Mouse (Mus musculus) left cerebral cortex, postnatal 36 days (tissue): ENCODE measurements around the gene Mrps2. TPM values are rescaled to one million over a fixed set of nuclear protein-coding genes. Genes with fewer than 3 reads are reported as not detected.
A peak's percentile ranks its signal among the peaks of the same experiment; 100 is the strongest.
"Not testable (repeated sequence)": the region's sequence is repeated elsewhere in the genome, so short reads cannot be mapped to it uniquely, and the experiment has no call there.

Experiments
- DNase-seq, 2 experiments: peaks; one replicate each; pipeline ENCODE4 v3.0.0; 2021 to 2022; ENCODE audit warnings: low spot score in 2 of 2, mixed read lengths in 1 of 2
- intact Hi-C: fragments of 180-260 bp; cut with DNase I; formaldehyde crosslinking; loops from one replicate; pipeline ENCODE4 v1.15.1; 2025
- total RNA-seq, 2 experiments: library from RNA; stranded (reverse); gene quantifications; 2 replicates each; pipeline ENCODE4 v1.2.3; 2021

Gene Mrps2
- total RNA-seq, 2 experiments from 2014 or later: 35.4 to 39.0 TPM

DNA sequence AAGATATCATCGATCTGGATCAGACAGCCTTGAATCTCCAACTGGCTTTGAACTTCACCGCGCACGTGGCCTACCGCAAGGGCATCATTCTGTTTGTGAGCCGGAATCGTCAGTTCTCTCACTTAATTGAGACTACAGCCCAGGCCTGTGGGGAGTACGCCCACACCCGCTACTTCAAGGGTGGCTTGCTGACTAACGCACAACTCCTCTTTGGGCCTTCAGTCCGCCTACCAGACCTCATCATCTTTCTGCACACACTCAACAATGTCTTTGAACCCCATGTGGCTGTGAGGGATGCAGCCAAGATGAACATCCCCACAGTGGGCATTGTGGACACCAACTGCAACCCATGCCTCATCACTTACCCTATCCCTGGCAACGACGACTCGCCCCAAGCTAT is 1.6 kb downstream of the Mrps2 start:
- no peak for DNase-seq
- intact Hi-C loops: loop anchor here (5.0 kb wide), 1 partner anchor 702 kb away; no protein-coding TSS in a partner anchor

DNA sequence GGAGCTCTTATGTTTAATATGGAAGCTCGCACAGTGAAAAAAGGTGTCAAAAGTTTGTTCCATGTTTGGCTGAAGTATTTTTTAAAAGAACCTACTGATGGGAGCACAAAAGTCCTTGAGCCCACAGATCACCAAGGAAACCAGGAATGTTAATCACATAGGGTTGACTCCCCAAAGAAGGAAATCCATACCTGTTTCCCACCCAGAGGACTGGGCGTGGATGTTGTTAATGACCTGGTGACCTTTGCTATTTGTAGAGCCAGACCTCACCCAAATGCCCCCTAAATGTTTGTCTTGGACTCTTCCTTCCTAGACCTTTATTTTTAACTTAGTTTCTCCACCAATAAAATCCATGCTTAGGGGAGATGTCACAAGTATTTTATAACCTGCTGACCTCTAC is 2.7 kb downstream of the Mrps2 start:
- DNase-seq: no peak
- intact Hi-C loops: no loop called here

DNA sequence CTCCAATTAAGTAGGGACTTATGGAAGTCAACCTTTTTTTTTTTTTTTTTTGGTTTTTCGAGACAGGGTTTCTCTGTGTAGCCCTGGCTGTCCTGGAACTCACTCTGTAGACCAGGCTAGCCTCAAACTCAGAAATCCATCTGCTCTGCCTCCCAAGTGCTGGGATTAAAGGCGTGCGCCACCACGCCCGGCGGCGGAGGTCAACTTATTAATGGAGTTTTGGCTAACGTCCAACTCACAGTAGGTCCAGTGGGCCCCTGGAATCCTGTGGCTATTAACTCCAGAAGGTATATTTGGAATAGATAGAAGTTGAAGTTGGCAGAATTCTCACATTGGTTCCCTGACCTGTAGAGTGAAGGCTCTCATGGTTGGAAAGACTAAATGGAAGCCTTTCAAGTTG is 4.1 kb downstream of the Mrps2 start:
- DNase-seq, intact Hi-C loops: not testable (repeated sequence)

DNA sequence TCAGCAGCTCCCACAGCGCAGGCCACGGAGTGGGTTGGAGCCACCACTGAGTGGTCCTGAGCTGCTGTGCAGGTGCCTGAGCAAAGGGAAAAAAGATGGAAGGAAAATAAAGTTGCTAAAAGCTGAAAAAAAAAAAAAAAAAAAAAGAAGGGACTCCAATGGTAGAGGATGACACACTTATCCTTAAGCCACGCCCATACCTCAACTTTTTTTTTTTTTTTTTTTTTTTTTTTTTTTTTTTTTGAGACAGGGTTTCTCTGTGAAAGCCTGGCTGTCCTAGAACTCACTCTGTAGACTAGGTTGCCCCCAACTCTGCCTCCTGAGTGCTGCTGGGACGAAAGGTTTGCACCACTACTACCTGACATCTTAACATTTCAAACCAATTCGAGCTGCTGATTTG is 10.1 kb downstream of the Mrps2 start:
- DNase-seq, intact Hi-C loops: not testable (repeated sequence)

DNA sequence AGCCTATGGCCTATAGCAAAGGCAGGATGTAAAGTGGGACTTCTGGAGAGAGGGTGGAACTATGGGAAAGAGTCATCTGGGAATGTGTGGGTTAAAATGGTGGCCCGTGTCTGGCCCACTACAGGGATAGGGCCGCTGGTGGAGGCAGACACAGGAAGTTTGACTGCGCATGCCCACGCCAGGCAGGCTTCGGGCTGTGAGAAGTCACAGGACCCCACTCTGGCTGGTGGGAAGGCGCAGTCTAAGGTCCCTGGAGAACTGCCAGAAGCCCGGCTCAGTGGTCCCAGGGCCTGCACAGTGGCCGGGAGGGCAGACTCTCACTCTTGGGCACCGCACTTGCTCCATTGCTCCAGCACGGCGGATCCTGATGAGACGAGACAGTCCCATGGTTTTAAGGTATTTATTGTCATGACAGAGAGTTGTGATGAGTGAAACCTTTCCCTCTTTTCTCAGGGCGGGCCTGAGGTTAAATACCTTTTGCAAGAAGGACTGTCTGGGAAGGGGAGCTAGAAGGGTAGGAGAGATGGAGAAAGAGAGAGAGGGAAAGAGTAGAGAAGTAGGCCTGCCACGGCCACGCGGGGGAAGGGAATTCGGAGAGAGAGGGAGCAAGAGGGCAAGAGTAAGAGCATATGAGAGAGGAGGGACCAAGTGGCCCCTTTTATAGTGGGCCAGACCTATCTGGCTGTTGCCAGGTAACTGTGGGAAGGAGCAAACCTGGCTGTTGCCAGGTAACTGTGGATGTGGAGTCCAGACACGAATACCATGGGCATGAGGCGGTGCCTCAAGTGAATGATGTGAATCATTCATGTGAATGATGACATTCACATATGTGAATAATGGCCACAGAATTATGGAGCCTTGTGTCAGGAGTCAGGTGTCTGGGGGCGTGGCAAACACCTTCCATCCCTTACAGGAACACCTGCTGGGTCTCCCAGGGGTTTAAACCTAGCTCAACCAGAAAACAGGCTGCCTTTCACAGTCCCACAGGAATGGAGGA is 11.6 kb downstream of the Mrps2 start:
- DNase-seq: no peak
- intact Hi-C loops: no loop called here

DNA sequence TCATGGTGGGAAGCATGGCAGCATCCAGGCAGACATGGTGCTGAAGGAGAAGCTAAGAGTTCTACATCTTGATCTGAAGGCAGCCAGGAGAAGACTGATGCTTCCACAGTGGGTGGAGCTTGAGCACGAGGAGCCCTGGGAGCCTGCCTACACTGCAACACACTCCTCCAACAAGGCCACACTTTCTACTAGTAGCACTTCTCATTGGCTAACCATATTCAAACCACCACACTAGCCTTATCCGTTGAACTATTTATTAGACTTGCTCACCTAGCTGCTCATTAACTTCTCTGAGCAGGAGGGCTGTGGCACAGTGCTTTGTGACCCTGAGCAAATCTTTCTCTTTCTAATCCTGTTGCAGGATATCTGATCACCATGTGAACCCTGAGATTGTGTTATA is 16.0 kb downstream of the Mrps2 start:
- intact Hi-C loops: no loop called here
- no peak for DNase-seq

DNA sequence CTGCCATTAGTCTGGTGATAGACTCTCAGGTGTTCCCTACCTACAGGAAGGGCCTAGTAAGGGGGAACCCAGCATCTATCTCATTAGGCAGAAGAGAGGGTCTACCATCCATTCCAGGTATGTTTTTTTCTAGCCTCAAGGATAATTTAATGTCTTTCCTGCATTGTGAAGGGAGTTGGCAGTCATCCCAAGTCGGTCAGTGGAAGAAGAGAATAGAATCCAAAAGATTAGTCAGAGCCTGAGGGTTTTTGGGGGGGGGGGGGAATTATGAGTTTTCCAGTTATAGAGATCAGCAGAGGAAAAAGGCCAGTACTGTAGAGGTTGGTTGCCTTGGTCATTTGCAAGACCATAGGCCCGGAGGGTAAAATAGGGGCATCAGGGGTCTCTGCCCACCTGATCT is 26.7 kb downstream of the Mrps2 start:
- intact Hi-C loops: no loop called here
- no peak for DNase-seq

DNA sequence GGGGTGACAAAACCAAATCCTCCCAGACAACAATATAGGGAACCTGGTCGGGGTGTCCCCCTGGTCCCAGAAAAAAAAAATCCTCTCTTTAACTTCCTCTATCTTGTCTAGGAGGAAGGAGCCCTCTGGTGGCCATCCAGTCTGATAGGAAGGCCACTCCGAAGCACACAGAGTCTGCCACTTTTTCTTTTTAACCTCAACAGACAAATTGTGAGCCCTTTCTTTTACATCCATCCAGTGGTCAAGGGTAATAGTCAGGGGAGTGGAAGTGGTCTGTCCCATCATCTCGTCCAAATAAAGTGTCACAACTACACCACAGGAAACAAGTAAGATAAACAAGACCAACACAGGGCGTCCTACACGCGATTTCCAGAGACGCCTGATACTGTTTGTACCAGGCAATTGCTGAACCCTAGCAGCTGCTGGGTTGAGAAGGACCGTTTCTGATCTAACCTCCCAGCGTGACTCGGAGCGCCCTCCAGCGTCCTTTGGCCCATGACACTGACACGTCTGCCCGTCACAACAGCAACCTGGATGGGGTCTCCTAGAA is 27.4 kb downstream of the Mrps2 start:
- DNase-seq: no peak
- intact Hi-C loops: no loop called here

DNA sequence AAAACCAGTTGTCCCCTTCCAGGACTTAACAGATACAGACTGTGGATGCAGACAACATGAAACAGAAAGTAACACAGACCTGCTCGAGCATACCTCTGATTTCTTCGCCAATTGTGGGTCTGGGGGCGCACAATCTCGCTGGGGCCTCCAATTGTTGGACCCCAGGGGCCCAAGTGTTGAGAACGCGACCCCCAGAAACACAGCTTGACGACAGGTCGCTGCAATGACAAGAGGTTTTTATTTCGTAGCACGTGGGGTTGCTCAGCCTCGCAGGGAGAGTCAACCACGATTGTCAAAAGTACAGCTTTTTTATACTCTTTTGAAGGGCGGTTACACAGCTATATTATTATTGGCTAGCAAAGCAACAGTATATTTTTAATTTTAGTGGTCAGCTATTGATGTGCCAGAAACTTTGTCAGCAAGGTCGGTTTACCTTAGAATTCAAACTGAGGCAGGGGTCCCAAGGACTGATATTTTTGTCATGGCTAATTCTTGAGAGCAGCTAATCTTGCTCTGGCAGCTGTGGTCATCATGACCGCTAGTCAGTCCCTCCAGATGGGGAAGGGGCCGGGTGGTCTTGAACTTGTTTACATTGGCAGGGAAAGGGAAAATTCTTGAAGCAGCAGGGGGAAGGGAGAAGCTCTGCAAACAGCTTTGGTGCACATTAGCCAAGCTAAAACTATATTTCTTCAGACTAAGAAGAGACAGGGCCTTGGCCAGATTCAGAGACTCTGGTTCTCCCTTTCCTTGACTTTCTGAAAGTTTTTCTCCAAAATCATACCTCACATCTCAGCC is 28.1 kb downstream of the Mrps2 start:
- intact Hi-C loops: no loop called here
- no peak for DNase-seq

DNA sequence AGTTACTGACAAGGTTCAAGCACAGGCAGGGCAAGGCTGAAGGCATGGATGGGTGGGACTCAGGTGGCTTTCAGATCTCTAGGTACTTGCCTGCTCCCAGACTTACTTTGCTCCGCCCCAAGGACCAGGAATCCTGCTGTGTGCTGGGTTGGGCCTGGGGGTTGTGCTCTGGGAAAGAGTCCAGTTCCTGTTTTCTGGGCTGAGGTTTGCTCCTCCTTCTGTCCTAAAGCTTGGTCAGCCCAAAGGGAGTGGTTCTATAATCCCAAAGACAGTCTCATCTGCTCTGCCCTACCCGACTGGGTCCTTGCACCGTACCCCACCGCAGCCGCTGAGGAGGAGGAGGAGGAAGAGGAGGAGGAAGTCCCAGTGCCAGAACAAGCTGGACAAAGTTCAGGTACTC is 28.8 kb downstream of the Mrps2 start, which contains the start of gene Gbgt1:
TSS of gene Gbgt1 (plus strand) at position 221 of the 400 bp plus-strand sequence.
- intact Hi-C loops: no loop called here
- DNase-seq: no peak

DNA sequence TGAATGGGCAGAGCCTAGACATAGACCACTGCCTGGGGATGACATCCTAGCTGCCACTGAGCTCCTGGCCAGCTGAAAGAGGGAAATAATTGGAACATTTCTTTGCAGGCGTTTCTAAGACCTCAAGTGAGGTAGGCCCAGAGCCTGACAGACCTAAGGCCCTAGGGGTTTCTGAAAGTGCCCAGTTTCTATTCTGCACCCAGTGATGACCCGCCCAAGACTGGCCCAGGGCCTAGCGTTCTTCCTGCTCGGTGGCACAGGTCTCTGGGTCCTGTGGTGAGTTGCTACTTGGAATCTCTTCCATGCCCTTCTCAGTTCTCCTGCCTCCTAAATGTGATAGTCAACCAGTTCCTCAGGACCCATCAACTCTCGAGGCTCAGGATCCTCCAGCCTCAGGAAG is 29.7 kb downstream of the Mrps2 start:
- no peak for DNase-seq
- intact Hi-C loops: no loop called here

DNA sequence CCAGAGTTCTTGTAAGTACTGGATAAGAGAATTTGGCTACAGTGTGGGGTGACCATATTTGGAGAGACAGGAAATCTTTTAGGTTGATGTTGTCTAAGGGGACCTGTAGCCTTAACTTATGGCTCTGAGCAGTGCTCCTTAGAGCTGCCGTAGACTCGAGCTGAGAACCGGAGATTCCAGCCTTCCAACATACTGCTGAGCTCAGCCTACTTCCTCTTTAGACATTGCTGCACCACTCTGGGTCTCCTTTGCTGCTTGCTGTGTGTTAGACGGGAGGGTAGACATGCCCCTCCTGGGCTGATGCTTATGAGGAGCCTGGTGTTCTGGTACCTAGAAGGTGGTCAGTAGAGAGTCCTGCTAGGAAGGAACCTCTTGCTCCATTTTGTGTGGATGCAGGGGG is 30.6 kb downstream of the Mrps2 start:
- intact Hi-C loops: no loop called here
- no peak for DNase-seq

DNA sequence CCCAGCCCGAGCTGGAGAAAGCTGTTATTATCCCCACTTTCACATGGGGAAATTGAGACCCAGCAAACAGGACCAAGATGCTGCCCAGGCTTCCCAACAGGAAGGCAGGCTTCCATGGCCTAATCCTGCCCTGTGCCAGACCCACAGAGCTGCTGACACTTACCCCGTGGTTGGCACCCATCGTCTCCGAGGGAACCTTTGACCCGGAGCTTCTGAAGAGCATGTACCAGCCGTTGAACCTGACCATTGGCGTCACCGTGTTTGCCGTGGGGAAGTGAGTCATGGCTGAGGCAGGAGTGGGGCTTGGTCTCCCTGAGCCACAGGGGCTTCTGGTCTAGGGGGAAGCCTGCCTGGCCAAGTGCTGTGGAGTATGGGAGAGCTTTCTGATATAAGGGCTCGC is 35.1 kb downstream of the Mrps2 start:
- intact Hi-C loops: no loop called here
- DNase-seq: no peak

DNA sequence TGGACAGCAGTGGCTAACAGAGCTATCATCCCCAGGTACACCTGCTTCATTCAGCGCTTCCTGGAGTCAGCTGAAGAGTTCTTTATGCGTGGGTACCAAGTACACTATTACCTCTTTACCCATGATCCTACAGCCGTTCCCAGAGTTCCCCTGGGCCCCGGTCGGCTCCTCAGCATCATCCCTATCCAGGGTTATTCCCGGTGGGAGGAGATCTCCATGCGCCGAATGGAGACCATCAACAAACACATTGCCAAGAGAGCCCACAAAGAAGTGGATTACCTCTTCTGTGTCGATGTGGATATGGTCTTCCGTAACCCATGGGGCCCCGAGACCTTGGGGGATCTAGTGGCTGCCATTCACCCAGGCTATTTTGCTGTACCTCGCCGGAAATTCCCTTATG is 36.8 kb downstream of the Mrps2 start:
- no peak for DNase-seq
- intact Hi-C loops: no loop called here

DNA sequence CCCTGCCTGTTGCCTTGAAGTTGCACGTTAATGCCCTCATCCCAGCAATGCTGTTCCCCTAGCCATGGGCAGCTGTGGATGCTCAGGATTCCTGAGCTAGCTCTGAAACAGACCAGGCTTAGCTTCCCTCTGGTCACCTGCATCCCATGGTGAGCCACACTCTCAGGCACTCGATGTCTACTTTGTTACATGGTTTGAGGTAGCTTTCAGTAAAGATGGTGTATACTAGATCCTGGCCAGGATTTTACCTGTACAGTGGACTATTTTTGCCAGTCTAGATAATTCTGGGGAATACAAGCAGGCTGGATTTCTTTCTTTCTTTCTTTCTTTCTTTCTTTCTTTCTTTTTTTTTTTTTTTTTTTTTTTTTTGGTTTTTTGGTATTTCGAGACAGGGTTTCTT is 37.9 kb downstream of the Mrps2 start, which contains the start of gene Gm10134:
TSS of gene Gm10134 (plus strand) at position 301 of the 400 bp plus-strand sequence.
- no peak for DNase-seq
- intact Hi-C loops: no loop called here

DNA sequence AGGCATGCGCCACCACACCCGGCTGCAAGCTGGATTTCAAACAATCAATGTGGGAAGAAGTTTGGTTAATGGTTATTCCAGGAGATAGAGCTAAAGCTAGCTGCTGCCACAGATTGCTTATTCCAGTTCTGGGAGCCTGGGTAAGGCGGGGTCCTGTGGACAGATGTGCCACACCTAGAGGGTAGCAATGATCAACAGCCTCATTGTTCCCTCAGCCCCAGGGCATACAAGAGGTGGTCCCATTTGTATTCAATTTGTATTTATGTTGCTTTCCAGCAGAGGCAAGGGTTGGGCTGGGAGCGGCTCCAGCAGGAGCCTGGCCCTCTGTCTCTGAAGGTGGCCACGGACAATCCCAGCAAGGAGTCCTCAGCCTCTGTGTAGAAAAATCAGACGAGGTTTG is 38.4 kb downstream of the Mrps2 start:
- intact Hi-C loops: no loop called here
- no peak for DNase-seq

DNA sequence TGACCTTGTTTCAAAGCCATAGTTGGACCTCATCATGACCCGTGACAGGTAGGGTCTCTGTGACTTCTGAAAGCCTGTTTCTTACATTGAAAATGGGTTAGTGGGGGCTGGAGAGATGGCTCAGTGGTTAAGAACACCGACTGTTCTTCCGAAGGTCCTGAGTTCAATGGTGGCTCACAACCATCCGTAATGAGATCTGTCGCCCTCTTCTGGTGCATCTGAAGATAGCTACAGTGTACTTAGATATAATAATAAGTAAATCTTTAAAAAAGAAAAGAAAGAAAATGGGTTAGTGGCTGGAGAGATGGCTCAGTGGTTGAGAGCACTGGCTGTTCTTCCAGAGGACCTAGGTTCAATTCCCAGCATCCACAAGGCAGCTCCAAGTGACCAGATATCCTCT is 43.7 kb downstream of the Mrps2 start:
- intact Hi-C loops, DNase-seq: not testable (repeated sequence)

DNA sequence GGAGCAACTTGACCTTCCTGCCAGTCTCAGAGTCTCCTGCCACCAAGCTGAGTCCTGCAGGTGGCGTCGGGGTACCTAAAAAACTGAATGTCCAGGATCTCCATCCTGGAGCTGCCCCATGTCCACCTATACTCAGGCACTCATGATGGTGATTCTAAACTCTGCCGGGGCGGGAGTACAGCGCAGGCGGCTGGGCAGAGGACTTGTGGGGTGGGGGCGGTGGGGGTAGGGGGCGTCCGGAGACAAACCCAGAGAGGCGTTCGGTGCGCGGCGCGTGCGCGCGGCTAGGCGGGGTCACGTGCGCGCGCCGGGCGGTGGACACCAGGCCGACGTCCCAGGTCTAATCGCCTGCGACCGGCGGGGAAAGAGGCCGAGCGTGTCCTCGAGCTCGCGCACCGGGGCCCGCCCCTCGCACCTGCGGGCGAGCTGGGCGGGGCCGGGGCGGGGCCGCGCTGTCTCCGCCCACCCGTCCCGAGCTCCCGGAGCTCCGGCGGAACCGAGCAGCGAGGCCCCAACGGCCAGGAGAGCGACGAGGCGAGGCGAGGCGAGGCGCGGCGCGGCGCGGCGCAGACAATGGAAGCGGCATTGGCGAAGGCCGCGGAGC is 45.0 kb downstream of the Mrps2 start, which contains the start of gene Ralgds:
TSS of gene Ralgds (plus strand) at position 328 of the 604 bp plus-strand sequence.
- peak in 1 of 2 experiments; percentile 68 for DNase-seq
- intact Hi-C loops: no loop called here

DNA sequence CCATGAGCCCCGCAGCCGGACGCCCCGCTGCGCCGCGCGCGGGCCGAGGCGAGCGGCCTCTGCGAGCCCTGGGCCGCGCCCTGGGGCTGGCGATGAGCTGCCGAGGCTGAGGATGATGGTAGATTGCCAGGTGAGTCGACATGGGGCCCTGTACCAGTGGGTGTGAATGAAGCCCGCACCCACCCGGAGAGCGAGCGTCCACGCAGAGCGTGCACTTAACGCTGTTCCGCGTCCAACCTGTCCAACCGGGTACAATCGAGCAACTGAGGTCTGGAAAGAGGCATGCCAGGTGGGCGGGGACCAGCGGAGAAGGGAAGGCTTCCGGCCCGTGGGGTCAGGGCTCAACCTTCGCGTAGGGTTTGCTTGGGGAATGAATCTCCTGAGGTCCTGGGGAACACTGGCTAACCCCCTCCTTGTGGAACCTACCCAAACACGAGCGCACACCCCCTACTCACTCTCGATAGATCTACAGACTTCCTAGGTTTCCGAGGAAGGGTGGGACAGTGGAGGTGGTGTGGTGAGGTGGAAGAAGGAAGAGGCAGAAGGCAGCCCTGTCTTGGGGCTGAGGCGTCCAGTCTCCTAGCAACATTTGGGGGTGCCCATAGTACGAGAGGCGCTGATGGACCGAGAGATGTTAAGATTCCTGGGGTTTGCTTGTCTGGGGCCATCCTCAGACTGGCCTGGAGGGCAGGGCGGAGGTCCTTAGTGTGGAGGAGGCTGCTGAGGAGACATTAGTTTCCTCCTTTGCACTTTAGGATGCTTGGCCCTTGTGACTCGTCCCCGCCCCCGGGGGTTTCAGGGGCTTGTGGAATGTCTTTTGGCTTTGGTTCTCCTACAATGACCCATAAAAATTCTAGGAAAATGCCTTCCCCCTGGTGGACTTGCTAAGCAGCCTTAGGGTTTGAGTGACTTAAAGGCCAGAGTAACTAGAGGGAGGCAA is 45.8 kb downstream of the Mrps2 start:
- DNase-seq: peak; percentile 32 to 60
- intact Hi-C loops: no loop called here
